Mouse (Mus musculus): ENCODE data around the gene Arhgap32. TPM values are rescaled to one million over a fixed set of nuclear protein-coding genes. Genes with fewer than 3 reads are reported as not detected.

Arhgap32 gene
- total RNA-seq (2012; rRNA removed) (0.03 and 0.15 TPM in 2 replicates), polyA plus RNA-seq (2012; ENCODE audit: insufficient read depth in 1 of 2, insufficient read length in 2 of 2, low read depth in 1 of 2, low replicate concordance in 2 of 2, missing spikeins in 1 of 2) (under 1 TPM in 1 of 2 experiments, not detected in 1; 0.06 TPM)

GRCm38 (mm10) chr9:32115786-32116185 is at the start of gene Arhgap32:
Arhgap32 (plus strand) TSS chr9:32116136.
- H3K9me3 ChIP-seq (replicated peaks; ENCODE audit: insufficient read depth, low read length): no peaks in the 10 kb centered on the region
- no peaks in the 10 kb centered on the region for H3K4me1 ChIP-seq (ENCODE audit: control insufficient read depth in 1 of 2, insufficient read depth in 2 of 2, low read length in 2 of 2)
- no peaks in the 10 kb centered on the region for H3K36me3 ChIP-seq (ENCODE audit: control insufficient read depth in 1 of 2, insufficient read depth in 2 of 2, low read length in 2 of 2)
- TF ChIP-seq MAX (IDR thresholded peaks at IDR 0.05; ENCODE audit: low read length) (no peak), MYC (IDR thresholded peaks at IDR 0.05; ENCODE audit: low read depth, low read length) (no peak), USF1 (IDR thresholded peaks at IDR 0.05; ENCODE audit: low read depth, low read length) (no peak), SIN3A (IDR thresholded peaks at IDR 0.05; ENCODE audit: low read length) (no peak), ZC3H11A (IDR thresholded peaks at IDR 0.05; ENCODE audit: low read depth, low read length) (no peak), UBTF (IDR thresholded peaks at IDR 0.05; ENCODE audit: borderline replicate concordance, insufficient read depth, low read depth, low read length) (no peak), KAT2A (conservative IDR thresholded peaks at IDR 0.05; ENCODE audit: low read depth, low read length) (no peak), JUND (IDR thresholded peaks at IDR 0.05; ENCODE audit: low read depth, low read length) (no peak), ZMIZ1 (IDR thresholded peaks at IDR 0.05; ENCODE audit: low read depth, low read length) (no peak), CHD2 (IDR thresholded peaks at IDR 0.05; ENCODE audit: low read length) (no peak), EP300 (IDR thresholded peaks at IDR 0.05; ENCODE audit: low read depth in 1 of 2, low read length in 2 of 2) (no peak)
- H3K27me3 ChIP-seq (ENCODE audit: control insufficient read depth in 1 of 2, insufficient read depth in 2 of 2, low read length in 2 of 2): peaks cover 3 to 4% of the 10 kb centered on the region in 2 experiments; a peak in 2 of 4 replicates
- no peak within 1 kb of the TSS for H3K4me3 ChIP-seq (ENCODE audit: control insufficient read depth in 1 of 2, insufficient read depth in 1 of 2, low read depth in 2 of 2, low read length in 2 of 2)
- DNase-seq (ENCODE audit: low read depth, low spot score): no peak
- no peak within 1 kb of the TSS for H3K27ac ChIP-seq (ENCODE audit: control insufficient read depth, low read depth, low read length)
- H3K9ac ChIP-seq (ENCODE audit: control insufficient read depth, low read depth, low read length, poor library complexity, severe bottlenecking): no peak within 1 kb of the TSS
- H3K79me2 ChIP-seq (ENCODE audit: control insufficient read depth, insufficient read depth, low read length, poor library complexity): no peaks in the 10 kb centered on the region

GRCm38 (mm10) chr9:32072778-32073177 is 43.2 kb upstream of the Arhgap32 start:
- Histone ChIP-seq H3K4me3 (ENCODE audit: control insufficient read depth in 1 of 2, insufficient read depth in 1 of 2, low read depth in 2 of 2, low read length in 2 of 2) (no peak overlapping the region), H3K9ac (ENCODE audit: control insufficient read depth, low read depth, low read length, poor library complexity, severe bottlenecking) (no peak overlapping the region), H3K79me2 (ENCODE audit: control insufficient read depth, insufficient read depth, low read length, poor library complexity) (no peaks in the 10 kb centered on the region), H3K4me1 (ENCODE audit: control insufficient read depth in 1 of 2, insufficient read depth in 2 of 2, low read length in 2 of 2) (no peaks in the 10 kb centered on the region), H3K36me3 (ENCODE audit: control insufficient read depth in 1 of 2, insufficient read depth in 2 of 2, low read length in 2 of 2) (no peaks in the 10 kb centered on the region), H3K27me3 (ENCODE audit: control insufficient read depth in 1 of 2, insufficient read depth in 2 of 2, low read length in 2 of 2) (no peaks in the 10 kb centered on the region), H3K9me3 (replicated peaks; ENCODE audit: insufficient read depth, low read length) (no peaks in the 10 kb centered on the region), H3K27ac (ENCODE audit: control insufficient read depth, low read depth, low read length) (no peak overlapping the region)
- no peak for DNase-seq (ENCODE audit: low read depth, low spot score)
- TF ChIP-seq MAZ (IDR thresholded peaks at IDR 0.05; ENCODE audit: low read depth, low read length) (no peak), TAL1 (IDR thresholded peaks at IDR 0.05; ENCODE audit: low read length) (no peak), USF2 (IDR thresholded peaks at IDR 0.05; ENCODE audit: borderline replicate concordance in 1 of 2, insufficient read depth in 1 of 2, low read depth in 1 of 2, low read length in 2 of 2) (no peak), SMC3 (IDR thresholded peaks at IDR 0.05; ENCODE audit: low read depth, low read length) (no peak), HCFC1 (IDR thresholded peaks at IDR 0.05; ENCODE audit: low read depth, low read length) (no peak), KAT2A (conservative IDR thresholded peaks at IDR 0.05; ENCODE audit: low read depth, low read length) (no peak), POLR2A (IDR thresholded peaks at IDR 0.05; ENCODE audit: control insufficient read depth in 1 of 2, insufficient read depth in 1 of 2, low read depth in 1 of 2, low read length in 2 of 2, poor library complexity in 1 of 2) (no peak), MYB (IDR thresholded peaks at IDR 0.05; ENCODE audit: low read depth, low read length) (no peak), GABPA (IDR thresholded peaks at IDR 0.05; ENCODE audit: low read depth, low read length) (no peak), MAX (IDR thresholded peaks at IDR 0.05; ENCODE audit: low read length) (no peak), USF1 (IDR thresholded peaks at IDR 0.05; ENCODE audit: low read depth, low read length) (no peak), POLR2AphosphoS5 (IDR thresholded peaks at IDR 0.05; ENCODE audit: borderline replicate concordance, low read depth, low read length) (no peak), ELF1 (IDR thresholded peaks at IDR 0.05; ENCODE audit: low read depth, low read length) (no peak), MYC (IDR thresholded peaks at IDR 0.05; ENCODE audit: low read depth, low read length) (no peak), ZKSCAN1 (IDR thresholded peaks at IDR 0.05; ENCODE audit: low read depth, low read length) (no peak), CTCF (IDR thresholded peaks at IDR 0.05 in 2 of 3, conservative IDR thresholded peaks at IDR 0.05 in 1 of 3; ENCODE audit: control insufficient read depth in 1 of 3, insufficient read depth in 1 of 3, low read depth in 2 of 3, low read length in 3 of 3, poor library complexity in 1 of 3, severe bottlenecking in 1 of 3) (no peak), JUND (IDR thresholded peaks at IDR 0.05; ENCODE audit: low read depth, low read length) (no peak), ZC3H11A (IDR thresholded peaks at IDR 0.05; ENCODE audit: low read depth, low read length) (no peak), NRF1 (IDR thresholded peaks at IDR 0.05; ENCODE audit: insufficient read depth, low read depth, low read length, poor library complexity, severe bottlenecking) (no peak)
